Mouse (Mus musculus) liver, adult 2 months (tissue): ENCODE measurements around the gene Zfp874a. TPM values are rescaled to one million over a fixed set of nuclear protein-coding genes. Genes with fewer than 3 reads are reported as not detected.
A peak's percentile ranks its signal among the peaks of the same experiment; 100 is the strongest.
"Not testable (repeated sequence)": the region's sequence is repeated elsewhere in the genome, so short reads cannot be mapped to it uniquely, and the experiment has no call there.

Experiments used
- DNase-seq: peaks from one replicate; pipeline ENCODE4 v3.0.0-alpha.2; 2011; ENCODE audit warnings: low read depth, low spot score; ENCODE audit errors: extremely low read depth
- H3K27ac ChIP-seq: fragments of 200-500 bp; replicated peaks from 2 replicates; pipeline ENCODE4 v1.5.1; 2012; ENCODE audit warnings: low read depth, mild to moderate bottlenecking, control low read depth, inconsistent platforms, low read length; ENCODE audit not compliant: insufficient read depth
- H3K27me3 ChIP-seq: fragments of 200-500 bp; 2 replicates; pipeline ENCODE4 v1.6.1; 2012; ENCODE audit warnings: mild to moderate bottlenecking, moderate library complexity, low read length, inconsistent platforms; ENCODE audit not compliant: control insufficient read depth, insufficient read depth
- H3K36me3 ChIP-seq: fragments of 200-500 bp; 2 replicates; pipeline ENCODE4 v1.6.1; 2012; ENCODE audit warnings: low read length, inconsistent platforms; ENCODE audit not compliant: control insufficient read depth, insufficient read depth
- H3K4me1 ChIP-seq: fragments of 200-500 bp; 2 replicates; pipeline ENCODE4 v1.6.1; 2011; ENCODE audit warnings: low read length; ENCODE audit not compliant: control insufficient read depth, insufficient read depth
- H3K4me3 ChIP-seq: fragments of 200-500 bp; 2 replicates; pipeline ENCODE4 v1.5.1; 2011; ENCODE audit warnings: low read depth, mild to moderate bottlenecking, control low read depth, low read length, moderate library complexity; ENCODE audit not compliant: insufficient read depth
- H3K79me2 ChIP-seq: fragments of 200-500 bp; 2 replicates; pipeline ENCODE4 v1.6.1; 2012; ENCODE audit warnings: inconsistent platforms, mild to moderate bottlenecking, low read length, moderate library complexity; ENCODE audit not compliant: control insufficient read depth, insufficient read depth
- H3K9ac ChIP-seq: fragments of 200-500 bp; 2 replicates; pipeline ENCODE4 v1.6.1; 2012; ENCODE audit warnings: low read depth, mild to moderate bottlenecking, control low read depth, inconsistent platforms, low read length
- CTCF ChIP-seq: fragments of 200-500 bp; IDR thresholded peaks from 2 replicates; pipeline ENCODE4 v1.5.1; 2011; ENCODE audit warnings: low read depth, low read length, control low read depth
- POLR2A ChIP-seq: fragments of 200-500 bp; IDR thresholded peaks from 2 replicates; pipeline ENCODE4 v1.6.1; 2011; ENCODE audit warnings: low read length, control low read depth; ENCODE audit not compliant: insufficient read depth; ENCODE audit errors: extremely low read depth
- WGBS: fragments of 180-500 bp; shearing (Covaris S2); methylation state at CpG from one replicate; pipeline ENCODE4 v1.1.7; 2018; 5-methylcytosine and 5-hydroxymethylcytosine counted together
- polyA plus RNA-seq: library from polyadenylated mRNA; depleted of rRNA; stranded (reverse); fragments of >200 nt; gene quantifications from 2 replicates; pipeline ENCODE4 v1.2.3, GENCODE M21; 2012
- total RNA-seq: library from RNA; depleted of rRNA; stranded (reverse); fragments of >200 nt; gene quantifications from 2 replicates; pipeline ENCODE4 v1.2.3, GENCODE M21; 2014

Zfp874a gene
- total and polyA plus RNA-seq, 2 experiments = 2.3 to 32.5 TPM

- H3K4me3 ChIP-seq = peak within 1 kb of the TSS; percentile 56
- DNase-seq = peak; percentile 99
- 1% methylated on average over 20 of the region's 20 CpGs for WGBS
- TF ChIP-seq CTCF (no peak), POLR2A (peak; percentile 47; the same call in 1 of the 2 replicates)
- H3K4me1 ChIP-seq = peaks cover 5% of the 10 kb centered on the region; the same call in 1 of the 2 replicates
- H3K36me3 ChIP-seq = peaks cover 10% of the 10 kb centered on the region; the same call in 1 of the 2 replicates
- peak within 1 kb of the TSS; percentile 97 for H3K27ac ChIP-seq
- peaks cover 5% of the 10 kb centered on the region for H3K79me2 ChIP-seq
- H3K9ac ChIP-seq = peak within 1 kb of the TSS; percentile 73
- no peaks in the 10 kb centered on the region for H3K27me3 ChIP-seq
Measured at GRCm38 (mm10) chr13:67483625-67484423, 32.4 kb upstream of the Zfp874a start, which contains the start of gene Zfp874b. Zfp874b (minus strand) TSS chr13:67484258.

GRCm38 (mm10) chr13:67481528-67481927 is 30.1 kb upstream of the Zfp874a start:
- peaks cover 5% of the 10 kb centered on the region; the same call in 1 of the 2 replicates for H3K4me1 ChIP-seq
- H3K36me3 ChIP-seq = peaks cover 17% of the 10 kb centered on the region
- H3K4me3 ChIP-seq = no peak overlapping the region
- no peak for DNase-seq
- peaks cover 5% of the 10 kb centered on the region for H3K79me2 ChIP-seq
- H3K9ac ChIP-seq = no peak overlapping the region
- H3K27ac ChIP-seq = no peak overlapping the region
- WGBS = 68% methylated on average over 4 of the region's 4 CpGs
- no peaks in the 10 kb centered on the region for H3K27me3 ChIP-seq
- TF ChIP-seq CTCF = no peak
- TF ChIP-seq POLR2A = no peak

GRCm38 (mm10) chr13:67469274-67469673 is 17.9 kb upstream of the Zfp874a start:
- H3K79me2 ChIP-seq = no peaks in the 10 kb centered on the region
- WGBS = 55% methylated on average over 3 of the region's 3 CpGs
- no peak overlapping the region for H3K4me3 ChIP-seq
- TF ChIP-seq POLR2A (no peak), CTCF (no peak)
- no peaks in the 10 kb centered on the region for H3K27me3 ChIP-seq
- peaks cover 12% of the 10 kb centered on the region for H3K36me3 ChIP-seq
- H3K4me1 ChIP-seq = no peaks in the 10 kb centered on the region
- no peak overlapping the region for H3K27ac ChIP-seq
- DNase-seq = no peak
- H3K9ac ChIP-seq = no peak overlapping the region

DNA sequence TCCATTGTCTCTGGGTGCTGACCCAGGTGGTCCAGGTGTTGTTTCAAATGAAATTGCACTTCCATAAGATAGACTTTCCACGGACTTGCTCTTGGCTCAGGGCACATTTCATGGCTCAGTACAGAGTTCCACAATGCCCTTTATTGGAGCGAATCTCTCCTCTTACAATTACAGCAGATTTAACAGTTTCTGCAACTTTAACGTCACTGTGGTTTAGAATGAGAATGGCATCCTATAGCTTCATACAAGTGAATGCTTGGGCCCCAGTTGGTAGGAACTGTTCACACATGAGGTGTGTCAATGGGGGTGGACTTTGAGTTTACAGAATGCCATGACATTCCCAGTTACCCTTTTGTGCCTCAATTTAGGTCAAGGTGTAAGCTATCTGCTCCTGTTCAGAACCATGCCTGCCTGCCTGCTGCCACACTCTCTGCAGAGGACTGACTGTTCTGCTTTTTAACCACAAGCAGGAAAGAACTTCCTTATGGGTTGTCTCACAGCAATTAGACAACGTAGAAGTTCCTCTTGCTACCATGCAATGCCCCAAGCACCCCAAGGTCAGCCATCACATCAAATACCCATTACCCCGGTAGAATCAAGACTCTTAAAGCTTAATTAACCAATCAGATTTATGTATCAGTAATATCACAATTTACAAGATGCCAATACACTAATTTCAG is 12.2 kb upstream of the Zfp874a start:
- not testable (repeated sequence) for H3K79me2 ChIP-seq, H3K27ac ChIP-seq, H3K36me3 ChIP-seq, H3K9ac ChIP-seq, H3K27me3 ChIP-seq, H3K4me1 ChIP-seq, DNase-seq, H3K4me3 ChIP-seq
- 80% methylated on average over 3 of the region's 5 CpGs for WGBS

DNA sequence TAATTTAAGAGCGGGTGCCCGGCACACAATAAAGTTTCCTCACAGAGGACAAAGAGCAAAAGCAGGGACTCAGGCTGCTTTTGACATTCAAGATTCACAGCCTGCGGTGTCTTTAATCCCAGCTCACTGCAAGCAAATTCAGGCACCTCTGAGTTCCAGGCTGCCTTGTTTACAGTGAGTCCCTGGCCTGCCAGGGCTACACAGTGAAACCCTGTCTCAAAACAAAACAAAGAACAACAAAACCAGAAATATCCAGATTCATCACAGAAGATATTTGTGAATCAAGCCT is 541 bp upstream of the Zfp874a start:
- 4% methylated on average over 3 of the region's 3 CpGs for WGBS
- no peak for DNase-seq
- Histone ChIP-seq H3K79me2 (no peaks in the 10 kb centered on the region; the same call in 1 of the 2 replicates), H3K9ac (peak overlapping the region; percentile 28), H3K4me3 (peak overlapping the region; percentile 28), H3K4me1 (peaks cover 1% of the 10 kb centered on the region; the same call in 1 of the 2 replicates), H3K27me3 (no peaks in the 10 kb centered on the region), H3K36me3 (peaks cover 10% of the 10 kb centered on the region), H3K27ac (peak overlapping the region; percentile 73)
- TF ChIP-seq CTCF (no peak), POLR2A (no peak)

- not testable (repeated sequence) for H3K27ac ChIP-seq
Measured at GRCm38 (mm10) chr13:67437095-67437494, 14.3 kb downstream of the Zfp874a start.

More at GRCm38 (mm10) chr13:67437095-67437494, 14.3 kb downstream of the Zfp874a start:
- DNase-seq, H3K27me3 ChIP-seq, H3K4me1 ChIP-seq, H3K9ac ChIP-seq, H3K4me3 ChIP-seq, H3K79me2 ChIP-seq: not testable (repeated sequence)
- peaks cover 13% of the 10 kb centered on the region for H3K36me3 ChIP-seq
- 100% methylated on average over 1 of the region's 3 CpGs for WGBS
